Comparison of ENCODE assay signal across 13 mouse cellular contexts in the genomic region with DNA sequence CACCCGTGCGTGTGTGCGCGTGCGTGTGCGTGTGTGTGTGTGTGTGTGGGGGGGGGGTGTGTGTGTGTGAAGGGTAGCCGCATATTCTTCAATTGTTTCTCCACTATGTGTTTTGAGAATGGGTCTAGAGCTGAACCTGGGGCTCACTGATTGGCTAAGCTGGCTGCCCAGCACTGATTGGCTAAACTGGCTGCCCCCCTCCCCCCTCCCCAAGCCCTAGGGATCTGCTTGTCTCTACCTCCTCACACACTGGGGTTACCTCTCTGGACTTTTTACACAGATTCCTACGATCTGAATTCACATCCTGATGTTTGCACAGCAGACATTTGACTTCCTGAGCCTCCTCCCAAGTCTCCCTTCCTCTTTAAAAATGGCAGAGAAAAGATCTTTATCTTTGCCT. TPM values are rescaled to one million over a fixed set of nuclear protein-coding genes. Genes with fewer than 3 reads are reported as not detected.
"Had no signal": no experiment of that assay in that cellular context is flagged by ENCODE, and none has a peak within 500 bp of the region (broad histone marks: within the 10 kb centered on the region; RNA-seq: fewer than 3 reads in every experiment).

No protein-coding gene starts in this region.

- H3K9me3 ChIP-seq: liver, embryonic 13.5 days had no signal

- H3K27ac ChIP-seq: left cerebral cortex, adult 2 months; liver, embryonic 13.5 days had no signal

- ATAC-seq: midbrain, embryonic 16.5 days had no signal

- H3K4me2 ChIP-seq: liver, embryonic 13.5 days; midbrain, embryonic 11.5 days had no signal

- H3K9ac ChIP-seq: liver, embryonic 13.5 days had no signal

- DNase-seq: kidney, adult 9 months; layer of hippocampus, postnatal 36 days; liver, embryonic 13.5 days; lung, adult 2 months; lung, postnatal 14 days; lung, postnatal 4 days; thymus, adult 18-20 months; thymus, postnatal 36 days had no signal

- H3K4me3 ChIP-seq: left cerebral cortex, adult 2 months; liver, embryonic 13.5 days; myocyte had no signal

- H3K4me1 ChIP-seq: liver, embryonic 13.5 days had no signal

- H3K36me3 ChIP-seq: liver, embryonic 13.5 days had no signal

- H3K27me3 ChIP-seq: liver, embryonic 13.5 days had no signal

RNA-seq across cellular contexts. Expression of gene Epsti1, which starts 17.6 kb away (rescaled TPM):
- polyA plus RNA-seq: midbrain, embryonic 16.5 days; neural tube, embryonic 11.5 days had no signal
